Mouse (Mus musculus) testis, adult 2 months (tissue): ENCODE results near the gene Cactin.

Experiments used
- CTCF ChIP-seq: fragments of 200-500 bp; IDR thresholded peaks from 2 replicates; pipeline ENCODE4 v1.5.1; 2012; ENCODE audit warnings: low read depth, mild to moderate bottlenecking, inconsistent platforms, low read length, moderate library complexity; ENCODE audit not compliant: control insufficient read depth, insufficient read depth, insufficient replicate concordance
- POLR2A ChIP-seq: fragments of 200-500 bp; IDR thresholded peaks from 2 replicates; pipeline ENCODE4 v1.6.1; 2012; ENCODE audit warnings: low read depth, mild to moderate bottlenecking, inconsistent platforms, low read length, moderate library complexity; ENCODE audit not compliant: control insufficient read depth

DNA sequence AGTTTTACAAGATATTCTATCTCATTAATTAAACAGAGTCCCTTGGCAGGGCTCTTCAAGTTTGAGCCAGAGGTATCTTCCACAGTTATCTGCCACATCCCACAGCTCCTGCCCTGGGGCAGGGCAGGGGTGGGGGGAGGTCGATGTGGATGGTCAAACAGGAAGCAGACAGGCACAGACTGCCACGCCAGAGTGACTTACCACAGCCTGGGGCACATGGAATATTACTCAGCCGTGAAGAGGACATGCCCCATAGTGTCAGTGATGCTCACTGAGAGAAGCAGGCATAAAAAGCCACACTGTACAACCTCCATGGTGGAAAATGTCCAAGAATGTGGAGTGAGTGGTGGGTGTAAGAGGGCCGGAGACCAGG is 24.2 kb downstream of the Cactin start:
- TF ChIP-seq POLR2A = no peak
- TF ChIP-seq CTCF = no peak
